Mouse (Mus musculus) CD4-positive naive resting alpha-beta T cell, adult 76 days (primary cell): Measurements from ENCODE around the gene Aff4. TPM values are rescaled to one million over a fixed set of nuclear protein-coding genes. Genes with fewer than 3 reads are reported as not detected.

ENCODE experiments used
- total RNA-seq: library from RNA; stranded (reverse); gene quantifications from one replicate; pipeline ENCODE4 v1.2.4, GENCODE M21; 2023

Gene Aff4
- 333 TPM for total RNA-seq

GRCm38 (mm10) chr11:53350291-53351223, at the start of gene Aff4:
Gene Aff4, plus strand, starts transcription at chr11:53350833.

GRCm38 (mm10) chr11:53324512-53324968, 26.1 kb upstream of the Aff4 start, which contains the start of gene Zcchc10:
Gene Zcchc10, plus strand, starts transcription at chr11:53324679.

GRCm38 (mm10) chr11:53423036-53423435, 72.4 kb downstream of the Aff4 start, which contains the start of gene Leap2:
Gene Leap2, minus strand, starts transcription at chr11:53423170.

GRCm38 (mm10) chr11:53430670-53431346, 80.2 kb downstream of the Aff4 start, which contains the start of the genes Uqcrq and Gdf9:
Gene Uqcrq, minus strand, starts transcription at chr11:53430831.
Gene Gdf9, plus strand, starts transcription at chr11:53431023.

GRCm38 (mm10) chr11:53456474-53457371, 106.1 kb downstream of the Aff4 start, which contains the start of the genes Gm10447 and Shroom1:
Gene Gm10447, minus strand, starts transcription at chr11:53457110.
Gene Shroom1, plus strand, starts transcription at chr11:53457205.

GRCm38 (mm10) chr11:53469968-53470695, 119.5 kb downstream of the Aff4 start, which contains the start of gene Gm9837:
Gene Gm9837, minus strand, starts transcription at chr11:53470479.

Other genes with a start within 250 kb of the Aff4 start
- gene Hspa4, start 50.4 kb upstream of the Aff4 start, total RNA-seq: 122 TPM
- gene Zcchc10, start 26.2 kb upstream of the Aff4 start, total RNA-seq: 24.2 TPM
- gene Leap2, start 72.3 kb downstream of the Aff4 start, total RNA-seq: not detected
- gene Uqcrq, start 80.0 kb downstream of the Aff4 start, total RNA-seq: 136 TPM
- not detected for gene Gdf9, start 80.2 kb downstream of the Aff4 start, total RNA-seq
- not detected for gene Gm10447, start 106.3 kb downstream of the Aff4 start, total RNA-seq
- not detected for gene Shroom1, start 106.4 kb downstream of the Aff4 start, total RNA-seq
- not detected for gene Gm9837, start 119.6 kb downstream of the Aff4 start, total RNA-seq
- gene Gm9945, start 129.3 kb downstream of the Aff4 start, total RNA-seq: not detected
- gene Sowaha, start 129.4 kb downstream of the Aff4 start, total RNA-seq: 0.50 TPM
- gene Sept8, start 168.4 kb downstream of the Aff4 start, total RNA-seq: 2.9 TPM
- gene Kif3a, start 216.5 kb downstream of the Aff4 start, total RNA-seq: 6.3 TPM